Mouse (Mus musculus): Measurements from ENCODE around the gene Dhh.

Dhh gene

DNA sequence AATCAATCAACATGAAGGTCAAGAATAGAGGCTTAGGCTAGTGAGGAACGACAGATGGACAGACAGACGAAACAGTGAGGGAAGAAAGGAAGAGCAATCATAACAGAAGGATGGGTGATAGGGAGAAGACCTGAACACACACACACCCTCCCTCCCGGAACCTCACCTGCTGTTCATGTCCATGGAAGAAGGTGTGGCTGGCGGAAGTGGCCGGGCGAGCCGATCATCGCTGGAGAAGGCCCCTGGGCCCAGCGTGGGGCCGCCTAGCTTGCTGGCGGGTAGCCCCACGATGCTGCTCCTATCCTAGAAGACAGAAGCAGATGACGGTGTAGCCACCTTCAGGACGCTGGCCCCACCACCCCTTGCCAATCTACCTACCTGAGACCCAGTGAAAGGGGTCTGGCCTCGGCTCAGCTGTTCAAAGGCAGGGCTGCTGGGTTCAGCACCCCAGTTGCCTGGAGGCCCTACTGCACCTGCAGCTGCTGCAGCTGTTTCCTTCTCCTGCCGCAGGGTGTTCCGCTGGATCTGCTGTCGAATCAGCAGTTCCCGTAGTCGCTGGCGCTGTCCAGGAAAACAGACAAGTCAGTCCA is 47.0 kb downstream of the Dhh start:
- DNase-seq (ENCODE audit: extremely low read depth, low read depth), result no peak

GRCm38 (mm10) chr15:98850668-98851067 is 47.7 kb downstream of the Dhh start:
- no peak for DNase-seq (ENCODE audit: extremely low read depth, low read depth)

- DNase-seq (ENCODE audit: extremely low read depth, low read depth), result no peak
These were observed 48.3 kb downstream of the Dhh start for GRCm38 (mm10) chr15:98849956-98850600.

- no peak for DNase-seq (ENCODE audit: extremely low read depth, low read depth)
These were observed 49.2 kb downstream of the Dhh start for GRCm38 (mm10) chr15:98849165-98849564.

GRCm38 (mm10) chr15:98846140-98846539 is 52.2 kb downstream of the Dhh start:
- DNase-seq (ENCODE audit: extremely low read depth, low read depth), result no peak

DNA sequence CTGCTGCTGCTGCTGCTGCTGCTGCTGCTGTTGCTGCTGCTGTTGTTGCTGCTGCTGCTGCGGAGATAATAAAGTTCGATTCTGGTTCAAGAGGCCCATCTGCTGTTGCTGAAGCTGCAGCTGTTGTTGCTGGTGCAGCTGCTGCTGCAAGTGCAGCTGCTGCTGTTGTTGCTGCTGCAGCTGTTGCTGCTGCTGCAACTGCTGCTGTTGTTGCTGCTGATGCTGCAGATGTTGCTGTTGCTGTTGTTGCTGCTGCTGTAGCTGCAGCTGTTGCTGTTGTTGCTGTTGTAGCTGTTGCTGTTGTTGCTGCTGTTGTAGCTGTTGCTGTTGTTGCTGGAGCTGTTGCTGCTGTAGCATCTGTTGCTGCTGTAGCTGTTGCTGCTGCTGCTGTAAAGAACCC is 53.2 kb downstream of the Dhh start:
- no peak for DNase-seq (ENCODE audit: extremely low read depth, low read depth)

DNA sequence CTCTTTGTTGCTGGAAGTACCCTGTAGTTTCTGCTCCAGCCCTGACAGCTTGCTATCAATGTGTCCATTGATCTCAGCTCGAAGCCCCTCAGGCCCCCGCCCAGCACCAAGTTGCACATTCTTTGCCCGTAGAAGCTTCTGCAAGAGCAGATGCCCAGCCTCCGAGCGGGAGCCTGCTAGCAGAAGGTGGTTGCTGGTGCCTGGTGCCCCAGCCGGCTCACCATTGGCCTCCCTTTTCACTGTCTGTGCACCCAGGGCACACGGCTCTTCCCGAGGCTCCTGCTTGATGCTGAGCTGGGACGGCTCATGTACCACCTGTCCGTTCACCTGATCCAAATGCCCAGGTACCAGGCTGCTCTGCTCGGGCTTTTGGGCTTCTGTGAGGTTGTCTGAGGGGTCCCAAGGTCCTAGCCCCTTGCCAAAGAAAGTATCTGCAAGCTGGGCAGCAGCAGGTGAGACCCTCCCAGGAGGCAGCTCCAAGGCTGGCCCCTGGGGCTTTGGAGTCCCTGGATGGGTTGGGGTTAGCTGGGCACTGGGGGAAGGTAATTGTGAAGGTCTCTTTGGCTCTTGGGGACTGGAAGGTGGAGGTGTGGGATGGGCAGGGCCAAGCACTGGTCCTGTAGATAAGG is 54.6 kb downstream of the Dhh start:
- no peak for DNase-seq (ENCODE audit: extremely low read depth, low read depth)

Measured in MEL-GATA-1-ER (cell line).